Mouse (Mus musculus): ENCODE data around the gene Ntm. TPM values are rescaled to one million over a fixed set of nuclear protein-coding genes. Genes with fewer than 3 reads are reported as not detected.

Gene Ntm
- polyA plus RNA-seq, 1 experiment = not detected

DNA sequence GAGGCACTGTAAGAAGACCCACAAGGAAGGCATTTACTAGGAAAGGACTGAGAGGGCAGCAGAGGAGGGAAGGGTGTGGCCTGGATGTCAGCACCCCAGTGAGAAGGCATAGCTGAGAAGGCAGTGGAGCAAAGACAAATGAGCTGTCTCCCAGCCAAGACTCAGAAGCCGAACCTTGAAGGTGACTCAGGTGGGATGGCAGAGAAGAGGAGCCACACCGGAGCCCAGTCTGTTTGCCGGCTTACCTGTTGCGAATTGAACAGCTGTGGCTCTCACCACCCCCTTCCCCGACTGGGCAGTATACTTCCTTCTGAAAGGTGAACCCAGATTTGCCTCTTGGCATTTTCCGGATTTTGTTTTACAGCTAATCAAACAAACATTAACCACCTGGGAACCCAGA is 902.6 kb downstream of the Ntm start:
- Histone ChIP-seq H3K27me3 (ENCODE audit: control insufficient read depth, insufficient read depth, insufficient read length) (no peaks in the 10 kb centered on the region), H3K4me3 (no peak overlapping the region), H3K4me2 (ENCODE audit: low read depth) (no peak overlapping the region), H3ac (ENCODE audit: control insufficient read depth, insufficient read length) (no peak overlapping the region), H3K79me2 (ENCODE audit: control insufficient read depth, insufficient read depth) (no peaks in the 10 kb centered on the region), H3K36me3 (ENCODE audit: control insufficient read depth, insufficient read depth) (no peaks in the 10 kb centered on the region)
- no peak for TF ChIP-seq POLR2AphosphoS2 (IDR thresholded peaks at IDR 0.05; ENCODE audit: insufficient read length, low read depth)
- no peak for TF ChIP-seq MYOD1 (IDR thresholded peaks at IDR 0.05; ENCODE audit: control insufficient read depth in 1 of 3, insufficient read length in 2 of 3, low read depth in 2 of 3)
- no peak for TF ChIP-seq E2F4 (IDR thresholded peaks at IDR 0.05; ENCODE audit: insufficient read depth)
- TF ChIP-seq TCF3 (IDR thresholded peaks at IDR 0.05; ENCODE audit: insufficient read length, low read depth) = no peak
- no peak for TF ChIP-seq SRF (IDR thresholded peaks at IDR 0.05; ENCODE audit: control insufficient read depth, insufficient read length, low read depth)
- TF ChIP-seq MYOG (IDR thresholded peaks at IDR 0.05; ENCODE audit: control insufficient read depth in 1 of 3, insufficient read depth in 1 of 3, insufficient read length in 2 of 3, low read depth in 2 of 3) = no peak
- no peak for TF ChIP-seq USF1 (IDR thresholded peaks at IDR 0.05; ENCODE audit: low read depth)
- no peak for TF ChIP-seq CEBPB (IDR thresholded peaks at IDR 0.05; ENCODE audit: insufficient read depth, poor library complexity, severe bottlenecking)
- no peak for TF ChIP-seq POLR2A (IDR thresholded peaks at IDR 0.05; ENCODE audit: insufficient read length, low read depth)

- Histone ChIP-seq H3ac (ENCODE audit: control insufficient read depth, insufficient read length) (no peak overlapping the region), H3K27me3 (ENCODE audit: control insufficient read depth, insufficient read depth, insufficient read length) (no peaks in the 10 kb centered on the region), H3K4me2 (ENCODE audit: low read depth) (no peak overlapping the region), H3K79me2 (ENCODE audit: control insufficient read depth, insufficient read depth) (no peaks in the 10 kb centered on the region), H3K4me3 (no peak overlapping the region), H3K36me3 (ENCODE audit: control insufficient read depth, insufficient read depth) (no peaks in the 10 kb centered on the region)
- TF ChIP-seq MYOG (IDR thresholded peaks at IDR 0.05; ENCODE audit: control insufficient read depth in 1 of 3, insufficient read depth in 1 of 3, insufficient read length in 2 of 3, low read depth in 2 of 3) = no peak
- TF ChIP-seq POLR2A (IDR thresholded peaks at IDR 0.05; ENCODE audit: insufficient read length, low read depth) = no peak
- TF ChIP-seq POLR2AphosphoS2 (IDR thresholded peaks at IDR 0.05; ENCODE audit: insufficient read length, low read depth) = no peak
- TF ChIP-seq MYOD1 (IDR thresholded peaks at IDR 0.05; ENCODE audit: control insufficient read depth in 1 of 3, insufficient read length in 2 of 3, low read depth in 2 of 3) = no peak
- no peak for TF ChIP-seq TCF12 (IDR thresholded peaks at IDR 0.05; ENCODE audit: insufficient read depth, poor library complexity, severe bottlenecking)
- no peak for TF ChIP-seq REST (IDR thresholded peaks at IDR 0.05; ENCODE audit: insufficient read depth, insufficient read length)
- TF ChIP-seq CEBPB (IDR thresholded peaks at IDR 0.05; ENCODE audit: insufficient read depth, poor library complexity, severe bottlenecking) = no peak
- no peak for TF ChIP-seq MAX (IDR thresholded peaks at IDR 0.05; ENCODE audit: low read depth)
- no peak for TF ChIP-seq E2F4 (IDR thresholded peaks at IDR 0.05; ENCODE audit: insufficient read depth)
Measured at GRCm38 (mm10) chr9:29058811-29059210, 904.1 kb downstream of the Ntm start.

DNA sequence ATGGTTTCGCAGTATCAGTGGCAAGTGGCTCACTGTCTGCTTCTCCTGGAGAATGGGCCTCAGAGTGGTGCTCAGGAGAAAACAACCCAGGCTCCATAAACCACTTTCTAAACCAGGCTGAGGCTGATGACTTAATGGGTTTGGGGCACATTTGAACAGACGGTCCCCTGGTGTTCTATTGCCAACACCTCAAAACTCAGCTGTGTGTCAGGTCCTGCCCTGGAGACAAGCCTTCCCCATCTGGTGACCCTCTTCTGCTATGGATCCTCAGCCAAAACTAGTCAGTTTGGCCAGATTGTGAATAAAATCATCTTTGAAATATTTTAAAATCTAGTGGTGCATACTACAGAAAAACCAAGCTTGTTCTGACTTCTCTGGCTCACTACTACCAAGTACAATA is 907.3 kb downstream of the Ntm start:
- Histone ChIP-seq H3K79me2 (ENCODE audit: control insufficient read depth, insufficient read depth) (no peaks in the 10 kb centered on the region), H3ac (ENCODE audit: control insufficient read depth, insufficient read length) (no peak overlapping the region), H3K4me2 (ENCODE audit: low read depth) (no peak overlapping the region), H3K27me3 (ENCODE audit: control insufficient read depth, insufficient read depth, insufficient read length) (no peaks in the 10 kb centered on the region), H3K4me3 (no peak overlapping the region), H3K36me3 (ENCODE audit: control insufficient read depth, insufficient read depth) (no peaks in the 10 kb centered on the region)
- no peak for TF ChIP-seq MYOG (IDR thresholded peaks at IDR 0.05; ENCODE audit: control insufficient read depth in 1 of 3, insufficient read depth in 1 of 3, insufficient read length in 2 of 3, low read depth in 2 of 3)
- TF ChIP-seq E2F4 (IDR thresholded peaks at IDR 0.05; ENCODE audit: insufficient read depth) = no peak
- no peak for TF ChIP-seq MYOD1 (IDR thresholded peaks at IDR 0.05; ENCODE audit: control insufficient read depth in 1 of 3, insufficient read length in 2 of 3, low read depth in 2 of 3)
- no peak for TF ChIP-seq TCF12 (IDR thresholded peaks at IDR 0.05; ENCODE audit: insufficient read depth, poor library complexity, severe bottlenecking)
- no peak for TF ChIP-seq TCF3 (IDR thresholded peaks at IDR 0.05; ENCODE audit: insufficient read length, low read depth)
- no peak for TF ChIP-seq POLR2A (IDR thresholded peaks at IDR 0.05; ENCODE audit: insufficient read length, low read depth)
- TF ChIP-seq USF1 (IDR thresholded peaks at IDR 0.05; ENCODE audit: low read depth) = no peak
- TF ChIP-seq CEBPB (IDR thresholded peaks at IDR 0.05; ENCODE audit: insufficient read depth, poor library complexity, severe bottlenecking) = no peak
- no peak for TF ChIP-seq REST (IDR thresholded peaks at IDR 0.05; ENCODE audit: insufficient read depth, insufficient read length)
- no peak for TF ChIP-seq SRF (IDR thresholded peaks at IDR 0.05; ENCODE audit: control insufficient read depth, insufficient read length, low read depth)
- TF ChIP-seq MAX (IDR thresholded peaks at IDR 0.05; ENCODE audit: low read depth) = no peak

GRCm38 (mm10) chr9:29036466-29036865 is 926.5 kb downstream of the Ntm start:
- Histone ChIP-seq H3K4me3 (no peak overlapping the region), H3K36me3 (ENCODE audit: control insufficient read depth, insufficient read depth) (no peaks in the 10 kb centered on the region), H3K4me2 (ENCODE audit: low read depth) (no peak overlapping the region), H3ac (ENCODE audit: control insufficient read depth, insufficient read length) (no peak overlapping the region), H3K27me3 (ENCODE audit: control insufficient read depth, insufficient read depth, insufficient read length) (no peaks in the 10 kb centered on the region), H3K79me2 (ENCODE audit: control insufficient read depth, insufficient read depth) (no peaks in the 10 kb centered on the region)
- no peak for TF ChIP-seq CEBPB (IDR thresholded peaks at IDR 0.05; ENCODE audit: insufficient read depth, poor library complexity, severe bottlenecking)
- TF ChIP-seq MYOG (IDR thresholded peaks at IDR 0.05; ENCODE audit: control insufficient read depth in 1 of 3, insufficient read depth in 1 of 3, insufficient read length in 2 of 3, low read depth in 2 of 3) = no peak

DNA sequence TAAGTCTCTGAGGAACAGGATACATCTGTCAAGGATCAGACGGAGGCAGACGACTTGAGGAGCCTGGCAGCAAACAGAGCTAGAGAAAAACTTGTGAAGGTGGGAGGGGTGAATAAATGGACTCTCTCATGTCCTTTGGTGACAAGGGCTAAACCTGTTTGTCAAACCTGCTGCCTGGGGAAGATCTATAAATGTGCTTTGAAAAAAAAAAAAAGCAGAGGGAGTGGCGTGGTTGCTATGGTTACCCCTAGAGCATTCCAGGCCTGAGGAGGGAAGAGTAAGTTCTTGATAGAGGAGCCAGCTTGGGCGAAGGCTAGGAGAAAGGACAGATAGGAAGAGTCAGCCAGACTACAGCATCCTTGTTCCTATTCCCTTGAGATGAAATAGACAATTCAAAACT is 926.9 kb downstream of the Ntm start:
- no peak overlapping the region for H3ac ChIP-seq (ENCODE audit: control insufficient read depth, insufficient read length)
- H3K27me3 ChIP-seq (ENCODE audit: control insufficient read depth, insufficient read depth, insufficient read length) = no peaks in the 10 kb centered on the region
- H3K79me2 ChIP-seq (ENCODE audit: control insufficient read depth, insufficient read depth) = no peaks in the 10 kb centered on the region
- H3K36me3 ChIP-seq (ENCODE audit: control insufficient read depth, insufficient read depth) = no peaks in the 10 kb centered on the region
- TF ChIP-seq MYOD1 (IDR thresholded peaks at IDR 0.05; ENCODE audit: control insufficient read depth in 1 of 3, insufficient read length in 2 of 3, low read depth in 2 of 3) (no peak), MYOG (IDR thresholded peaks at IDR 0.05; ENCODE audit: control insufficient read depth in 1 of 3, insufficient read depth in 1 of 3, insufficient read length in 2 of 3, low read depth in 2 of 3) (no peak), USF1 (IDR thresholded peaks at IDR 0.05; ENCODE audit: low read depth) (no peak), POLR2A (IDR thresholded peaks at IDR 0.05; ENCODE audit: insufficient read length, low read depth) (no peak), TCF3 (IDR thresholded peaks at IDR 0.05; ENCODE audit: insufficient read length, low read depth) (no peak), MAX (IDR thresholded peaks at IDR 0.05; ENCODE audit: low read depth) (no peak), CEBPB (IDR thresholded peaks at IDR 0.05; ENCODE audit: insufficient read depth, poor library complexity, severe bottlenecking) (no peak), TCF12 (IDR thresholded peaks at IDR 0.05; ENCODE audit: insufficient read depth, poor library complexity, severe bottlenecking) (no peak), POLR2AphosphoS2 (IDR thresholded peaks at IDR 0.05; ENCODE audit: insufficient read length, low read depth) (no peak)
- H3K4me2 ChIP-seq (ENCODE audit: low read depth) = no peak overlapping the region
- no peak overlapping the region for H3K4me3 ChIP-seq
